Mouse (Mus musculus): Measurements from ENCODE around the gene A930018P22Rik.

GRCm38 (mm10) chr2:104098529-104099230 lies 23.9 kb upstream of the A930018P22Rik start:
- TF ChIP-seq RAD21 (IDR thresholded peaks at IDR 0.05; ENCODE audit: low read depth, low read length): no peak
- TF ChIP-seq HCFC1 (IDR thresholded peaks at IDR 0.05; ENCODE audit: low read depth, low read length): no peak
- TF ChIP-seq CHD1 (IDR thresholded peaks at IDR 0.05; ENCODE audit: low read depth, low read length): no peak
- no peak for TF ChIP-seq POLR2A (IDR thresholded peaks at IDR 0.05; ENCODE audit: low read depth, low read length)
- no peak for TF ChIP-seq CTCF (conservative IDR thresholded peaks at IDR 0.05 in 1 of 2, IDR thresholded peaks at IDR 0.05 in 1 of 2; ENCODE audit: low read depth in 2 of 2, low read length in 2 of 2)
- no peak for TF ChIP-seq E2F4 (IDR thresholded peaks at IDR 0.05; ENCODE audit: insufficient replicate concordance, low read depth, low read length)
- TF ChIP-seq EP300 (IDR thresholded peaks at IDR 0.05; ENCODE audit: low read length): no peak
- no peak for TF ChIP-seq SMC3 (IDR thresholded peaks at IDR 0.05; ENCODE audit: low read depth, low read length)
- no peak for TF ChIP-seq NRF1 (IDR thresholded peaks at IDR 0.05; ENCODE audit: low read depth, low read length)
- no peak for TF ChIP-seq JUND (conservative IDR thresholded peaks at IDR 0.05; ENCODE audit: low read depth, low read length)
- no peak for TF ChIP-seq IRF4 (IDR thresholded peaks at IDR 0.05; ENCODE audit: low read depth, low read length)
- TF ChIP-seq SIN3A (IDR thresholded peaks at IDR 0.05; ENCODE audit: low read length): no peak
